Mouse (Mus musculus) hematopoietic stem cell, adult 5-6 weeks (primary cell): ENCODE results near the gene Cbarp. TPM values are rescaled to one million over a fixed set of nuclear protein-coding genes. Genes with fewer than 3 reads are reported as not detected.
A peak's percentile ranks its signal among the peaks of the same experiment; 100 is the strongest.

Experiments used
- ATAC-seq, 2 experiments: fragments of 125-278 bp in 1 of 2; replicated peaks in 1 of 2; 2 replicates each; pipeline ENCODE4 v1.8.0; 2016 to 2017; ENCODE audit warnings: inconsistent platforms in 2 of 2, mild to moderate bottlenecking in 2 of 2, moderate number of reproducible peaks in 2 of 2, low read depth in 1 of 2, moderate TSS enrichment in 1 of 2; ENCODE audit not compliant: low FRiP score in 2 of 2, poor library complexity in 2 of 2, severe bottlenecking in 2 of 2, insufficient read depth in 1 of 2, low TSS enrichment in 1 of 2
- total RNA-seq: library from RNA; stranded (forward); fragments of 172-1452, 232-1000 nt; gene quantifications from 2 replicates; pipeline ENCODE4 v1.2.3, GENCODE M21; 2017

Gene Cbarp
- 2.2 and 2.4 TPM in 2 replicates for total RNA-seq

GRCm38 (mm10) chr10:80140666-80141035 is at the start of gene Cbarp:
TSS of gene Cbarp (minus strand) at chr10:80140835.
- no peak for ATAC-seq

- no peak for ATAC-seq
Observed at GRCm38 (mm10) chr10:80189999-80190398, 49.4 kb upstream of the Cbarp start.

GRCm38 (mm10) chr10:80188453-80189024 is 47.9 kb upstream of the Cbarp start:
- ATAC-seq: no peak

GRCm38 (mm10) chr10:80187739-80188138 is 47.1 kb upstream of the Cbarp start:
- no peak for ATAC-seq

- no peak for ATAC-seq
Observed at GRCm38 (mm10) chr10:80186649-80187048, 46.0 kb upstream of the Cbarp start.

GRCm38 (mm10) chr10:80182547-80182946 is 41.9 kb upstream of the Cbarp start:
- no peak for ATAC-seq

GRCm38 (mm10) chr10:80180823-80181222 is 40.2 kb upstream of the Cbarp start:
- ATAC-seq: no peak

- ATAC-seq: no peak
Observed at GRCm38 (mm10) chr10:80180288-80180687, 39.7 kb upstream of the Cbarp start.

- ATAC-seq: no peak
Observed at GRCm38 (mm10) chr10:80179068-80180051, 38.7 kb upstream of the Cbarp start, which contains the start of gene Efna2. TSS of gene Efna2 (plus strand) at chr10:80179482.

GRCm38 (mm10) chr10:80177441-80178279 is 37.0 kb upstream of the Cbarp start:
- ATAC-seq: no peak

GRCm38 (mm10) chr10:80176270-80176834 is 35.7 kb upstream of the Cbarp start:
- no peak for ATAC-seq

GRCm38 (mm10) chr10:80175536-80176269 is 35.1 kb upstream of the Cbarp start:
- ATAC-seq: 0 out of 4 replicates have a peak, but pooled peaks of 1 of the 2 experiments have one; percentile 22

GRCm38 (mm10) chr10:80174705-80175104 is 34.1 kb upstream of the Cbarp start:
- ATAC-seq: no peak

- no peak for ATAC-seq
Observed at GRCm38 (mm10) chr10:80173955-80174640, 33.5 kb upstream of the Cbarp start.

GRCm38 (mm10) chr10:80173358-80173757 is 32.7 kb upstream of the Cbarp start:
- no peak for ATAC-seq

- peak; percentile 82 to 84 for ATAC-seq
Observed at GRCm38 (mm10) chr10:80172527-80173292, 32.1 kb upstream of the Cbarp start, which contains the start of gene 1600002K03Rik. TSS of gene 1600002K03Rik (plus strand) at chr10:80172944.
